10 mouse cellular contexts compared by ENCODE assay signal in the genomic region with DNA sequence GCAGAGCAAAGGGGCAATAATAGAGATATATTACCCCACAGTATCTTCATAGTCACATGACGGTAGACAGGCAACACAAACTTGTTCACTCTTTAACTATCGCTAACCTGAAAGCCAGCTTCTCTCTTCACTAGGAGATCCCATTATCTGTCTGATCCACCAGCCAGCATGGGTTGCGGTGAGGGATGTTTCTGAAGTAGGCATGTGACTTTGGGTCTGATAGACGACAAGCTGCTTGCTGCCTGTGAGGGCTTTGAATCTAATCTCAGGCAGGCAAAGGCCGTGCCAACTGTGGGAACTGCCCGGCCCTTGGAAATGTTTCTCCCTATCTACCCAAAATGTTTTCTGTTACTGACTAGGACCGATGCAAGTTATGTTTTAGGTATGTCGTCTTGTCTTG. TPM values are rescaled to one million over a fixed set of nuclear protein-coding genes. Genes with fewer than 3 reads are reported as not detected.
DNase-seq lines count a peak whose midpoint lies in the region; ATAC-seq and TF ChIP-seq lines count a peak whose summit lies in the region.
"Had no signal": no experiment of that assay in that cellular context is flagged by ENCODE, and none has a peak within 500 bp of the region (broad histone marks: within the 10 kb centered on the region; RNA-seq: fewer than 3 reads in every experiment).

No protein-coding gene starts in this region.

- peak overlapping the region; percentile 45 for H3K4me3 ChIP-seq in left cerebral cortex, adult 2 months
- no peak overlapping the region for H3K4me3 ChIP-seq in heart, embryonic 11.5 days (ENCODE audit: low read depth, low read length)
- H3K4me3 ChIP-seq in liver, embryonic 13.5 days (replicated peaks): peak overlapping the region; percentile 74

- peak overlapping the region; percentile 88 for H3K4me2 ChIP-seq in heart, embryonic 11.5 days
- H3K4me2 ChIP-seq in liver, embryonic 13.5 days: peak overlapping the region; percentile 80

- H3K4me1 ChIP-seq in heart, embryonic 11.5 days (ENCODE audit: control insufficient read depth, insufficient read depth, low read length): no peaks in the 10 kb centered on the region
- H3K4me1 ChIP-seq in liver, embryonic 13.5 days (replicated peaks): peaks cover 52% of the 10 kb centered on the region

- H3K27me3 ChIP-seq in heart, embryonic 11.5 days (ENCODE audit: control insufficient read depth, insufficient read depth, low read length): no peaks in the 10 kb centered on the region
- no peaks in the 10 kb centered on the region for H3K27me3 ChIP-seq in liver, embryonic 13.5 days

- no peaks in the 10 kb centered on the region for H3K9me3 ChIP-seq in heart, embryonic 11.5 days (replicated peaks; ENCODE audit: control insufficient read depth, low read length)
- no peaks in the 10 kb centered on the region for H3K9me3 ChIP-seq in liver, embryonic 13.5 days (replicated peaks)
- H3K9me3 ChIP-seq: forebrain, embryonic 10.5 days had no signal

- no peak for DNase-seq in left cerebral cortex, adult 2 months (ENCODE audit: extremely low spot score in 1 of 2, low spot score in 2 of 2)
- no peak for DNase-seq in left cerebral cortex, postnatal 36 days (ENCODE audit: low spot score in 2 of 2)
- DNase-seq in liver, embryonic 13.5 days: peak; percentile 77
- DNase-seq in adrenal gland, adult (ENCODE audit: inconsistent age in 2 of 2, low spot score in 1 of 2): no peak
- no peak for DNase-seq in layer of hippocampus, adult 9-11 months
- no peak for DNase-seq in left cerebral cortex, postnatal 10 days (ENCODE audit: extremely low spot score in 1 of 2, low spot score in 2 of 2)
- DNase-seq: gastrocnemius, postnatal 36 days had no signal

- H3K27ac ChIP-seq in left cerebral cortex, adult 2 months: no peak overlapping the region
- no peak overlapping the region for H3K27ac ChIP-seq in heart, embryonic 11.5 days (ENCODE audit: low read depth, low read length)
- H3K27ac ChIP-seq in liver, embryonic 13.5 days: peak overlapping the region; percentile 90
- H3K27ac ChIP-seq: forebrain, embryonic 10.5 days had no signal

- peaks cover 2% of the 10 kb centered on the region; the same call in 1 of the 2 replicates for H3K36me3 ChIP-seq in heart, embryonic 11.5 days (ENCODE audit: control insufficient read depth, insufficient read depth, low read length)
- H3K36me3 ChIP-seq in liver, embryonic 13.5 days: peaks cover 35% of the 10 kb centered on the region

- 58% methylated on average over 8 of the region's 8 CpGs for WGBS in heart, embryonic 11.5 days (ENCODE audit: insufficient replicate concordance)
- 23% methylated on average over 8 of the region's 8 CpGs for WGBS in liver, embryonic 13.5 days (ENCODE audit: insufficient replicate concordance)

- no peak for TF ChIP-seq CTCF in left cerebral cortex, adult 2 months (IDR thresholded peaks at IDR 0.05)

- no peak overlapping the region for H3K9ac ChIP-seq in heart, embryonic 11.5 days (ENCODE audit: low read depth, low read length)
- H3K9ac ChIP-seq in liver, embryonic 13.5 days: peak overlapping the region; percentile 78; the same call in 1 of the 2 replicates

- intact Hi-C loops in left cerebral cortex, adult 2 months (cut with DNase I): loop anchor here (5.0 kb wide), 1 partner anchor 485 kb away; no protein-coding TSS in a partner anchor
- intact Hi-C loops in left cerebral cortex, postnatal 36 days (cut with DNase I): no loop called here
- intact Hi-C loops in left cerebral cortex, postnatal 10 days (cut with DNase I): no loop called here

- peak; percentile 57 for ATAC-seq in common myeloid progenitor, adult 5-6 weeks (replicated peaks; ENCODE audit: low read depth, poor library complexity, severe bottlenecking)
- no peak for ATAC-seq in heart, embryonic 11.5 days (replicated peaks; ENCODE audit: insufficient number of reproducible peaks, low FRiP score, low TSS enrichment)
- ATAC-seq in liver, embryonic 13.5 days (ENCODE audit: low read depth): peak; percentile 90

RNA-seq across cellular contexts. Expression of a gene that starts 3.0 kb away (rescaled TPM):
- 10 to 100 TPM; 39.1 to 39.6 TPM for total RNA-seq in left cerebral cortex, adult 2 months (2021)
- total RNA-seq in left cerebral cortex, postnatal 36 days (2021): 10 to 100 TPM; 43.8 to 44.2 TPM
- total RNA-seq in common myeloid progenitor, adult 5-6 weeks (2017): 46.3 and 56.7 TPM in 2 replicates
- 52.5 and 57.7 TPM in 2 replicates for polyA plus RNA-seq in heart, embryonic 11.5 days (2014; fragmentation: Nextera tagmentation; extraction: Ambion mirVana)
- polyA plus RNA-seq in liver, embryonic 13.5 days (2015; fragmentation: Nextera tagmentation; extraction: Ambion mirVana): 60.9 and 69.7 TPM in 2 replicates
- total RNA-seq in left cerebral cortex, postnatal 10 days (2021): 10 to 100 TPM; 40.0 to 40.2 TPM

RNA-seq across cellular contexts. Expression of a gene that starts 28.2 kb away (rescaled TPM):
- 10 to 100 TPM; 28.8 to 31.5 TPM for total RNA-seq in left cerebral cortex, adult 2 months (2021)
- 10 to 100 TPM; 21.5 to 31.1 TPM for total RNA-seq in left cerebral cortex, postnatal 36 days (2021)
- 25.9 and 27.6 TPM in 2 replicates for total RNA-seq in common myeloid progenitor, adult 5-6 weeks (2017)
- 61.2 and 70.5 TPM in 2 replicates for polyA plus RNA-seq in heart, embryonic 11.5 days (2014; fragmentation: Nextera tagmentation; extraction: Ambion mirVana)
- 5.3 and 5.9 TPM in 2 replicates for polyA plus RNA-seq in liver, embryonic 13.5 days (2015; fragmentation: Nextera tagmentation; extraction: Ambion mirVana)
- total RNA-seq in left cerebral cortex, postnatal 10 days (2021): 10 to 100 TPM; 14.8 to 17.2 TPM

RNA-seq across cellular contexts. Expression of a gene that starts 50.3 kb away (rescaled TPM):
- total RNA-seq in left cerebral cortex, adult 2 months (2021): 1 to 10 TPM; 7.9 to 8.4 TPM
- total RNA-seq in left cerebral cortex, postnatal 36 days (2021): 1 to 10 TPM; 7.9 to 9.8 TPM
- total RNA-seq in common myeloid progenitor, adult 5-6 weeks (2017): 2.7 TPM in 2 replicates
- polyA plus RNA-seq in heart, embryonic 11.5 days (2014; fragmentation: Nextera tagmentation; extraction: Ambion mirVana): 2.6 and 3.3 TPM in 2 replicates
- 3.5 and 3.7 TPM in 2 replicates for polyA plus RNA-seq in liver, embryonic 13.5 days (2015; fragmentation: Nextera tagmentation; extraction: Ambion mirVana)
- total RNA-seq in left cerebral cortex, postnatal 10 days (2021): 1 to 10 TPM; 6.6 to 8.6 TPM

RNA-seq across cellular contexts. Expression of a gene that starts 50.6 kb away (rescaled TPM):
- 10 to 100 TPM; 29.8 to 31.6 TPM for total RNA-seq in left cerebral cortex, adult 2 months (2021)
- 10 to 100 TPM; 25.3 to 27.8 TPM for total RNA-seq in left cerebral cortex, postnatal 36 days (2021)
- total RNA-seq in common myeloid progenitor, adult 5-6 weeks (2017): 15.4 and 23.3 TPM in 2 replicates
- 22.4 and 22.5 TPM in 2 replicates for polyA plus RNA-seq in heart, embryonic 11.5 days (2014; fragmentation: Nextera tagmentation; extraction: Ambion mirVana)
- 10.3 and 12.4 TPM in 2 replicates for polyA plus RNA-seq in liver, embryonic 13.5 days (2015; fragmentation: Nextera tagmentation; extraction: Ambion mirVana)
- total RNA-seq in left cerebral cortex, postnatal 10 days (2021): 10 to 100 TPM; 24.3 to 25.1 TPM
